Mouse (Mus musculus): ENCODE measurements at regions not wholly inside any gene's neighbourhood (a gene's known extent, or its start where the extent isn't known, plus 50 kb on each side); places are given as distances from the start of the nearest gene placed in this dataset.

GRCm38 (mm10) chr2:50696575-50696974, 400.0 kb upstream of the Mmadhc start:
- Histone ChIP-seq H3K9ac (replicated peaks; ENCODE audit: low read depth) (no peak overlapping the region), H3K36me3 (ENCODE audit: insufficient read depth, low read length) (no peaks in the 10 kb centered on the region), H3K4me1 (ENCODE audit: insufficient read depth, low read depth, low read length) (peaks cover 7% of the 10 kb centered on the region; the same call in 1 of the 2 replicates), H3K4me3 (ENCODE audit: low read depth, low read length) (no peak overlapping the region), H3K27me3 (replicated peaks; ENCODE audit: insufficient read depth, low read length) (no peaks in the 10 kb centered on the region), H3K4me2 (replicated peaks; ENCODE audit: low read depth, low read length) (no peak overlapping the region), H3K9me3 (ENCODE audit: low read length) (no peaks in the 10 kb centered on the region), H3K27ac (ENCODE audit: low read length) (no peak overlapping the region)
- no peak for TF ChIP-seq EP300 (IDR thresholded peaks at IDR 0.05)
- no peak for TF ChIP-seq CTCF (IDR thresholded peaks at IDR 0.05)
- DNase-seq (ENCODE audit: low spot score) (no peak), ATAC-seq (no peak)

GRCm38 (mm10) chr2:50694849-50695248, 398.2 kb upstream of the Mmadhc start:
- Histone ChIP-seq H3K4me1 (ENCODE audit: insufficient read depth, low read depth, low read length) (peaks cover 7% of the 10 kb centered on the region; the same call in 1 of the 2 replicates), H3K9me3 (ENCODE audit: low read length) (no peaks in the 10 kb centered on the region), H3K27ac (ENCODE audit: low read length) (no peak overlapping the region), H3K27me3 (replicated peaks; ENCODE audit: insufficient read depth, low read length) (no peaks in the 10 kb centered on the region), H3K36me3 (ENCODE audit: insufficient read depth, low read length) (no peaks in the 10 kb centered on the region), H3K4me2 (replicated peaks; ENCODE audit: low read depth, low read length) (no peak overlapping the region), H3K4me3 (ENCODE audit: low read depth, low read length) (no peak overlapping the region), H3K9ac (replicated peaks; ENCODE audit: low read depth) (no peak overlapping the region)
- ATAC-seq (no peak), DNase-seq (ENCODE audit: low spot score) (no peak)
- WGBS, result 89% methylated on average over 2 of the region's 2 CpGs
- TF ChIP-seq CTCF (IDR thresholded peaks at IDR 0.05) (no peak), EP300 (IDR thresholded peaks at IDR 0.05) (no peak)

- TF ChIP-seq EP300 (IDR thresholded peaks at IDR 0.05) (no peak), CTCF (IDR thresholded peaks at IDR 0.05) (no peak)
- H3K9ac ChIP-seq (replicated peaks; ENCODE audit: low read depth), result no peak overlapping the region
- DNase-seq (ENCODE audit: low spot score), result no peak
- no peaks in the 10 kb centered on the region for H3K36me3 ChIP-seq (ENCODE audit: insufficient read depth, low read length)
- ATAC-seq, result no peak
- 74% methylated on average over 7 of the region's 7 CpGs for WGBS
- peaks cover 2% of the 10 kb centered on the region; the same call in 1 of the 2 replicates for H3K4me1 ChIP-seq (ENCODE audit: insufficient read depth, low read depth, low read length)
- H3K27me3 ChIP-seq (replicated peaks; ENCODE audit: insufficient read depth, low read length), result no peaks in the 10 kb centered on the region
- H3K27ac ChIP-seq (ENCODE audit: low read length), result no peak overlapping the region
- no peak overlapping the region for H3K4me3 ChIP-seq (ENCODE audit: low read depth, low read length)
- H3K9me3 ChIP-seq (ENCODE audit: low read length), result no peaks in the 10 kb centered on the region
- H3K4me2 ChIP-seq (replicated peaks; ENCODE audit: low read depth, low read length), result no peak overlapping the region
Observed at GRCm38 (mm10) chr2:50693784-50694350, 397.3 kb upstream of the Mmadhc start.

GRCm38 (mm10) chr2:50690120-50691103, 393.8 kb upstream of the Mmadhc start:
- ATAC-seq (peak; percentile 75), DNase-seq (ENCODE audit: low spot score) (peak; percentile 78)
- Histone ChIP-seq H3K27me3 (replicated peaks; ENCODE audit: insufficient read depth, low read length) (no peaks in the 10 kb centered on the region), H3K9ac (replicated peaks; ENCODE audit: low read depth) (no peak overlapping the region), H3K4me1 (ENCODE audit: insufficient read depth, low read depth, low read length) (no peaks in the 10 kb centered on the region), H3K9me3 (ENCODE audit: low read length) (no peaks in the 10 kb centered on the region), H3K36me3 (ENCODE audit: insufficient read depth, low read length) (no peaks in the 10 kb centered on the region), H3K27ac (ENCODE audit: low read length) (no peak overlapping the region), H3K4me3 (ENCODE audit: low read depth, low read length) (no peak overlapping the region), H3K4me2 (replicated peaks; ENCODE audit: low read depth, low read length) (no peak overlapping the region)
- 56% methylated on average over 11 of the region's 11 CpGs for WGBS
- TF ChIP-seq CTCF (IDR thresholded peaks at IDR 0.05) (no peak), EP300 (IDR thresholded peaks at IDR 0.05) (peak; percentile 80)

DNA sequence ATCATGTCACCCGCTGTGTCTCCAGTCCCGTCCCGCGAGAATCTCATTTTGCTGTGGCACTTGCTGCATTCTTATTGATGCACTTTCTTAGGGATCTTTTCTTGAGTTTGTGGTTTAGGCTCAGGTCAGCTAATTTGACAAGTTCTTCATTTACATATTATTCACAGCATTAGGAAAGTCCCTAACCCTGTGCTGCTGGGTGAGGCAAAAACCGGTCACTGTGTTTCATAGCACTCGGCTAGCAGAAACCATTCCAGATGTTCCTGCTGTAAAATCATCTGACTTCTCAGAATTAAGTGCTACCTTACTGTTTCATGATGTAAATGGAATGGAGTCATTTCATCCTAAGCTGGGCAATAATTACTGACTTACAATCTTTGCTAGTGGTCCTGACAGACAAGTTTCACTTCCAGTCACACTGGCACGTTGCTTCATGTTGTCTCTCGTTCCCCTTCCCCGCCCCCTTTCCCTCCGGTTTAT, 391.1 kb upstream of the Mmadhc start:
- Histone ChIP-seq H3K36me3 (ENCODE audit: insufficient read depth, low read length) (no peaks in the 10 kb centered on the region), H3K9ac (replicated peaks; ENCODE audit: low read depth) (no peak overlapping the region), H3K27me3 (replicated peaks; ENCODE audit: insufficient read depth, low read length) (no peaks in the 10 kb centered on the region), H3K4me3 (ENCODE audit: low read depth, low read length) (no peak overlapping the region), H3K4me2 (replicated peaks; ENCODE audit: low read depth, low read length) (no peak overlapping the region), H3K9me3 (ENCODE audit: low read length) (no peaks in the 10 kb centered on the region), H3K27ac (ENCODE audit: low read length) (no peak overlapping the region), H3K4me1 (ENCODE audit: insufficient read depth, low read depth, low read length) (no peaks in the 10 kb centered on the region)
- DNase-seq (ENCODE audit: low spot score), result peak; percentile 46
- WGBS, result 71% methylated on average over 10 of the region's 10 CpGs
- peak; percentile 42; the same call in 1 of the 2 replicates for ATAC-seq
- TF ChIP-seq EP300 (IDR thresholded peaks at IDR 0.05) (no peak), CTCF (IDR thresholded peaks at IDR 0.05) (no peak)

DNA sequence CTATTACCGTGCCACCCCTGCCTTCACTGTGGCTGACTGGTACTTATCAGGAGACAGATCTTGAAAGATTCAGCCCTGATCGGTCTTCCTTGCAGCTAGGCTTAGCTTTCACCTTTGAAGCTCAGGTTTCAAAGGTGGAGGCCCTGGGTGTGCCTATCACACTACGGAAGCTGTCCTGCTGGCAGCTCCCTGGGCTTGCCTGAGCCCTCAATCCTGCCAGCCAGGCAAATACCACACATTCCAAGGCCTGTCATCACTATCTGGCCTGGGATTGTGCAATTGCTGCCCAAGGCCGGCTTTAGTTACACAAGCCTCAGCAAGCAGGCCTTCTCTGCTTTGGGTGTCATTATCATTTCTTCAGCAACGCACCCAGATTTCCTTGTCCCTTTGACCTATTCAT, 390.6 kb upstream of the Mmadhc start:
- DNase-seq (ENCODE audit: low spot score) (peak; percentile 69), ATAC-seq (peak; percentile 80)
- Histone ChIP-seq H3K27ac (ENCODE audit: low read length) (no peak overlapping the region), H3K9me3 (ENCODE audit: low read length) (no peaks in the 10 kb centered on the region), H3K27me3 (replicated peaks; ENCODE audit: insufficient read depth, low read length) (no peaks in the 10 kb centered on the region), H3K4me1 (ENCODE audit: insufficient read depth, low read depth, low read length) (no peaks in the 10 kb centered on the region), H3K4me3 (ENCODE audit: low read depth, low read length) (no peak overlapping the region), H3K4me2 (replicated peaks; ENCODE audit: low read depth, low read length) (no peak overlapping the region), H3K9ac (replicated peaks; ENCODE audit: low read depth) (no peak overlapping the region), H3K36me3 (ENCODE audit: insufficient read depth, low read length) (no peaks in the 10 kb centered on the region)
- 28% methylated on average over 5 of the region's 5 CpGs for WGBS
- peak; percentile 28 for TF ChIP-seq EP300 (IDR thresholded peaks at IDR 0.05)
- TF ChIP-seq CTCF (IDR thresholded peaks at IDR 0.05), result no peak

Measured in lung, postnatal 0 days (tissue).